Mouse (Mus musculus) lung, embryonic 14.5 days (tissue): ENCODE measurements around the gene Tex19.2. TPM values are rescaled to one million over a fixed set of nuclear protein-coding genes. Genes with fewer than 3 reads are reported as not detected.

Experiments used
- ATAC-seq: fragments of 200-750 bp; cut with Nextera tagmentation; 2 replicates; pipeline ENCODE4 v1.8.0; 2017; ENCODE audit warnings: mild to moderate bottlenecking, moderate TSS enrichment, moderate library complexity; ENCODE audit not compliant: insufficient read depth
- DNase-seq: peaks from one replicate; pipeline ENCODE4 v3.0.0-alpha.2; 2015
- H3K27ac ChIP-seq: fragments of 300-500 bp; sonication (generic); 2 replicates; pipeline ENCODE4 v1.5.1; 2014; ENCODE audit warnings: low read depth, mild to moderate bottlenecking, moderate library complexity
- H3K27me3 ChIP-seq: fragments of 300-500 bp; sonication (generic); 2 replicates; pipeline ENCODE4 v1.6.1; 2014; ENCODE audit warnings: low read length, control low read depth; ENCODE audit not compliant: insufficient read depth
- H3K36me3 ChIP-seq: fragments of 300-500 bp; sonication (generic); 2 replicates; pipeline ENCODE4 v1.6.1; 2014; ENCODE audit warnings: control low read depth; ENCODE audit not compliant: insufficient read depth
- H3K4me1 ChIP-seq: fragments of 300-500 bp; sonication (generic); 2 replicates; pipeline ENCODE4 v1.6.1; 2014; ENCODE audit warnings: antibody characterized with exemption, control low read depth; ENCODE audit not compliant: insufficient read depth
- H3K4me2 ChIP-seq: fragments of 300-500 bp; sonication (generic); 2 replicates; pipeline ENCODE4 v1.6.1; 2014; ENCODE audit warnings: mild to moderate bottlenecking
- H3K4me3 ChIP-seq: fragments of 300-500 bp; sonication (generic); 2 replicates; pipeline ENCODE4 v1.5.1; 2014; ENCODE audit warnings: low read depth, low read length
- H3K9ac ChIP-seq: fragments of 300-500 bp; sonication (generic); 2 replicates; pipeline ENCODE4 v1.6.1; 2014
- H3K9me3 ChIP-seq: fragments of 300-500 bp; sonication (generic); 2 replicates; pipeline ENCODE4 v1.6.1; 2016; ENCODE audit warnings: low read depth, low read length, control low read depth
- CTCF ChIP-seq: IDR thresholded peaks from 2 replicates; pipeline ENCODE4 v1.5.1; 2016; ENCODE audit warnings: antibody characterized with exemption, low read depth
- WGBS: fragments of 180-500 bp; shearing (Covaris S2); extraction: QIAGEN DNeasy Blood & Tissue Kit; methylation state at CpG from one replicate; pipeline ENCODE4 v1.1.7; 2014; 5-methylcytosine and 5-hydroxymethylcytosine counted together
- polyA plus RNA-seq: library from polyadenylated mRNA; unstranded; fragments of >200 nt; fragmentation: Nextera tagmentation; extraction: Ambion mirVana; gene quantifications from 2 replicates; pipeline ENCODE4 v1.2.1, GENCODE M21; 2014

The Tex19.2 gene
- polyA plus RNA-seq, 1 experiment from 2014 or later = not detected

DNA sequence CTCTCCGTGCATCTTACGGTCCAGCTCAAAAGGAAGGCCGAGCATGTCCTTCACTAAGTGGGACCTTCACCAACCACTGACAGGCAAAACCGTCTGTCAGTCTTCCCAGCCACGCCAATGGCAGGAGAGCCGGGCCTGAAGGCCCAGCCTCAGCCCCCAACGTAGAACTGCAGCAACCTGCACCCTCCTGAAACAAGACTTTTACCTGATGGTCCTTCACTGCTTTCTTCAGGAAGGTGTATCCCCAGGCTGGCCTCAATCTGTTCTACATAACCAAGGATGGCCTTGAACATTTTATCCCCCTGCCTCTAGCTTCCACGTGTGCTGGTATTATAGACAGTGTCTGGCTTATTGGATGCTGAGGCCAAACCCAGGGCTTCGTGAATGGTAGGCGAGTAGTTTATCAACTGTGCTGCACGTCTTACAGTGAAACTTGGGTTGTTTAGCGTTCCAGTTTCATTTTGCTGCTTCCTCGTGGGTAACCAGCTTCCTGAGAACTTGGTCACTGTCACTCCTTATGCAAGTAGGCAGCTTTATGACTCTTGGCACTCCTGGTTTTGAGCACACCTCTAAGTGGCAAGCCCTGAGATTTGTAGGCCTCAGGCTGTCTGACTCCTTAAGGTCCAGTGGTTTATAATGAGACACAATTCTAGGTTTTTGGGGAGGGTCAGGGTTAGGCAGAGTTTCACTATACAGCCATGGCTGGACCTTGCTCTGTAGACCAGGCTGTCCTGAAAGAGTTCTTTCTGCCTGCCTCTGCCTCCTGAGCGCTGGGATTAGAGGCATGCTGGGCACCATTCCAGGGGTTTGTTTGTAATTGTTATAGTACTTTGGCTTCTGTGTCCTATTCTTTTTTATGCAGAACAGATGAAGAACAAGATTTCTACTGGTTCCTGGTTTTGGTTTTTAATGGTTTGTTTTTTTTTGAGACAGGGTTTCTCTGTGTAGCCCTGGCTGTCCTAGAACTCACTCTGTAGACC, 25.6 kb downstream of the Tex19.2 start:
- peak; percentile 44 for DNase-seq
- H3K9me3 ChIP-seq = no peaks in the 10 kb centered on the region
- H3K27me3 ChIP-seq = no peaks in the 10 kb centered on the region
- H3K4me3 ChIP-seq = no peak overlapping the region
- no peak overlapping the region for H3K9ac ChIP-seq
- ATAC-seq = no peak
- 88% methylated on average over 14 of the region's 14 CpGs for WGBS
- no peak for TF ChIP-seq CTCF
- H3K27ac ChIP-seq = no peak overlapping the region
- no peak overlapping the region for H3K4me2 ChIP-seq
- H3K36me3 ChIP-seq = no peaks in the 10 kb centered on the region
- H3K4me1 ChIP-seq = no peaks in the 10 kb centered on the region

DNA sequence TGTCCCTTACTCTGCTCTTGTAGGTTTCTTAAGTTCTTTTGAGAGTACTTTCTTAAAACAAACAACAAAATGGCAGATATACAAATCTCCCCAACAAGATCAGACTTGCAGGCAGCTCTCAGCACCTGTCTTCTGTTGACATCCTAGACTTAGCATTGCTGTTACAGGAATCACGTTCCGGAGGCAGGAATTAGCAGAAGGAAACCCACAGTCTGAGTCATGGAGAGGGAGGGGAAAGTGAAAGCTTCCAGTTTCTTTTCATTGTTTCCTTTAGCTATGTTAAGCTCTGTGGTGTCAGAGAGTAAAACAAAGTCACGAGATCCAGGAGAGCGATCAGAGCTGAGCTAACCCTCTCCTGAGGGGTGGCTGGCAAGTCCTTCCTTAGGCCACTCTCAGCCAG, 27.5 kb downstream of the Tex19.2 start:
- no peak overlapping the region for H3K27ac ChIP-seq
- H3K4me1 ChIP-seq = no peaks in the 10 kb centered on the region
- no peaks in the 10 kb centered on the region for H3K9me3 ChIP-seq
- TF ChIP-seq CTCF = no peak
- H3K4me3 ChIP-seq = no peak overlapping the region
- H3K9ac ChIP-seq = no peak overlapping the region
- no peaks in the 10 kb centered on the region for H3K27me3 ChIP-seq
- no peaks in the 10 kb centered on the region for H3K36me3 ChIP-seq
- WGBS = 45% methylated on average over 4 of the region's 4 CpGs
- DNase-seq = no peak
- ATAC-seq = no peak
- H3K4me2 ChIP-seq = no peak overlapping the region

DNA sequence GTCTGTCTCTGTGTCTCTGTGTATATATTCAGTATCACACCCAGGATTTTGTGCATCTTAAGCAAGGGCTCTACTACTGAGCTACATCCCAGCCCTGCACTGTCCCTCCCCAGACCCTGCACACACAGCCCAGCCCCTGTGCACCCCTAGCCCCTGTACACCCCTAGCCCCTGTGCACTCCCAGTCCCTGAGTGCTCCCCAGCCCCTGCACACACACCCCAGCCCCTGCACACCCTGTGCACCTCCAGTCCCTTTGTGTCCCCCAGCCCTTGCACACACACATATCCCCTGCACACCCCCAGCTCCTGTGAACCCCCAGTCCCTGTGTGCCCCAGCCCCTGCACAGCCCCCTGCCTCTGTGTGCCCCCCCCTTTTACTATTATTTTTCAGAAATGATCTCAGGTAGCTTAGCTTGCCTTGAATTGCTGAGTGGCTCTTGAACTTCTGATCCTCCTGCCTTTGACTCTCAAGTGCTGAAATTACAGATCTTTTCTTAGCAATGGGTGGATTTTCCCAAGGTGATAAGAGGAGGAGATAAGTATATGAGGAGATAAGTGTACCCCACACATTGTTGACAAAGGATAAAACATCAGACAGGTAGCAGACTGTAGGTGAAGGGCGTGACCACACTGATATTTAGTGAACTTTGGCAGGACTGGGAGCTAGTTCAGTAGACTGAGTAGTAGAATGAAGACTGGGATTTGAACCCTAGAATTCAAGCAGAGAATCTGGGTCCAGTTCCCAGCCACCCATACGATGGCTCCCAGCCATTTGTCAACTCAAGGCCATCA, 28.5 kb downstream of the Tex19.2 start:
- DNase-seq (no peak), ATAC-seq (0 out of 2 replicates have a peak, but pooled peaks have one; percentile 31)
- Histone ChIP-seq H3K27me3 (no peaks in the 10 kb centered on the region), H3K4me3 (no peak overlapping the region), H3K4me1 (no peaks in the 10 kb centered on the region), H3K27ac (no peak overlapping the region), H3K36me3 (no peaks in the 10 kb centered on the region), H3K9ac (no peak overlapping the region), H3K9me3 (no peaks in the 10 kb centered on the region), H3K4me2 (no peak overlapping the region)
- 61% methylated on average over 2 of the region's 2 CpGs for WGBS
- no peak for TF ChIP-seq CTCF

DNA sequence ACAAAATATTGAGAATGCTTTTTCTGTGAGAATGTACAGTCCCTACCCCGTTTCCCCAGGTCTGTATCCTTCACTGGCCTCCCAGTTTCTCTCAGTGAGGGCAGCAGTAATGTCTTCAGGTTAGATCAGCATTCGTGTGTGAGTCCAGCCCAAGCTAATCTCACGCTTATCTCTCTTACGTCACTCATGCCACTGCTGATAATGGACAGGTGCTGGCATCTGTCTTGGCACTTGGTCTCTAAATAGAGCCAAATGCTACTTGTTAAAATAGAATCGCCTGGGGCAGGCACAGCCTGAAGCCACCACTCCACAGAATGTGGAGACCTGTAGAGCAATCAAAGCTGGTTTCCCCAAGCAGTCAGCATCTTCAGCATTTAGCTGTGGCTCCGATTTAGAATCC, 29.5 kb downstream of the Tex19.2 start:
- DNase-seq = no peak
- TF ChIP-seq CTCF = no peak
- Histone ChIP-seq H3K4me3 (no peak overlapping the region), H3K36me3 (no peaks in the 10 kb centered on the region), H3K27ac (no peak overlapping the region), H3K9me3 (no peaks in the 10 kb centered on the region), H3K27me3 (no peaks in the 10 kb centered on the region), H3K4me2 (no peak overlapping the region), H3K4me1 (no peaks in the 10 kb centered on the region), H3K9ac (no peak overlapping the region)
- WGBS = 40% methylated on average over 6 of the region's 6 CpGs
- ATAC-seq = no peak

DNA sequence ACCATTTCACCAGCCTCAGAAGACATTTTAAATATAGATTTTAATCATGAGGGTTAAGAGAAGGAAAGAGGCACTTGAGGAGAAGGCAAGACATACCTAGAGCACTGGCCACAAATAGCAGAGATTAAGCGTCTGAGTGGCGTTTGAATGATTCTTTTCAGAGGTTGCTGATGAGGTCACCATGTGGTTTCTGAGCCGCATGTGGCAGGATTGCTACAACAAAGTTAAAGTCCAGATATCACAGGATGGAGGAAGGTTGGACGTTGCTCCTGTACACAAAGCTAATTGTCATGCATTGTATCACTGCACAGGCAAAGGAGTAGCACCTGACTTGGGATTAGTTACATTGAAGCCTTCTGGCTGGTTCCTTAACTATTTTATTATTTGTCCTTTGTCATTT, 32.2 kb downstream of the Tex19.2 start:
- no peak overlapping the region for H3K4me3 ChIP-seq
- no peak for TF ChIP-seq CTCF
- H3K4me2 ChIP-seq = no peak overlapping the region
- H3K4me1 ChIP-seq = no peaks in the 10 kb centered on the region
- H3K27ac ChIP-seq = 0 out of 2 replicates have a peak overlapping the region, but pooled peaks have one; percentile 15
- DNase-seq = no peak
- no peaks in the 10 kb centered on the region for H3K36me3 ChIP-seq
- no peaks in the 10 kb centered on the region for H3K9me3 ChIP-seq
- no peaks in the 10 kb centered on the region for H3K27me3 ChIP-seq
- H3K9ac ChIP-seq = no peak overlapping the region
- 35% methylated on average over 4 of the region's 4 CpGs for WGBS
- no peak for ATAC-seq

DNA sequence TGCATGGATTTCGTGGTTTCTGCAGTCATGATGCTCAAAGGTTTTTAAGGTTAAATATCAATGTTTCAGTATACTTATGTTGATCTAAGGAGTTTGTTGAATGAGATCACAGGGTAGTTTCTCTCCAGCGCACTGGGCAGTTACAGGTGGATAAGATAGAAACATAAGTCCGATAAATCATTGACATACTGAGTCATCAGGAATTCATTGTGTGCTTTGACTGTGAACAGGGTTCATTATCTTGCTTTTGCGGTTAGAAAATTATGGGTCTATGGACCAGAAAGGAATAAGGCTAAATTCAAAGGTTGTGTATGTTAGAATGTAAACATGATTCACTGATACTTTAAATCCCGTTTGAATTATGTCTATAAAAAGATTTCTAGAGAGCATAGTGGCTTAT, 33.3 kb downstream of the Tex19.2 start:
- no peak for ATAC-seq

More for the DNA sequence above, 33.3 kb downstream of the Tex19.2 start:
- no peaks in the 10 kb centered on the region for H3K27me3 ChIP-seq
- no peak for DNase-seq
- no peak overlapping the region for H3K9ac ChIP-seq
- no peak overlapping the region for H3K27ac ChIP-seq
- no peak overlapping the region for H3K4me2 ChIP-seq
- no peaks in the 10 kb centered on the region for H3K36me3 ChIP-seq
- H3K4me1 ChIP-seq = no peaks in the 10 kb centered on the region
- no peaks in the 10 kb centered on the region for H3K9me3 ChIP-seq
- H3K4me3 ChIP-seq = no peak overlapping the region
- WGBS = 45% methylated on average over 5 of the region's 5 CpGs
- TF ChIP-seq CTCF = no peak
